Mouse (Mus musculus) heart, embryonic 10.5 days (tissue): ENCODE data around the gene Cep85l. TPM values are rescaled to one million over a fixed set of nuclear protein-coding genes. Genes with fewer than 3 reads are reported as not detected.
A peak's percentile ranks its signal among the peaks of the same experiment; 100 is the strongest.

Experiments
- DNase-seq: peaks from one replicate; pipeline ENCODE4 v3.0.0-alpha.2; 2017; ENCODE audit warnings: low spot score
- H3K27ac ChIP-seq: fragments of 300-500 bp; sonication (generic); 2 replicates; pipeline ENCODE4 v1.5.1; 2016; ENCODE audit warnings: mild to moderate bottlenecking
- H3K27me3 ChIP-seq: fragments of 300-500 bp; sonication (generic); 2 replicates; pipeline ENCODE4 v1.6.1; 2016; ENCODE audit warnings: mild to moderate bottlenecking; ENCODE audit not compliant: poor library complexity, insufficient read depth, severe bottlenecking
- H3K36me3 ChIP-seq: fragments of 300-500 bp; sonication (generic); 2 replicates; pipeline ENCODE4 v1.6.1; 2016; ENCODE audit warnings: mild to moderate bottlenecking, moderate library complexity
- H3K4me1 ChIP-seq: fragments of 300-500 bp; sonication (generic); 2 replicates; pipeline ENCODE4 v1.6.1; 2016; ENCODE audit warnings: mild to moderate bottlenecking
- H3K4me3 ChIP-seq: fragments of 300-500 bp; sonication (generic); 2 replicates; pipeline ENCODE4 v1.5.1; 2016; ENCODE audit warnings: mild to moderate bottlenecking, moderate library complexity
- H3K9me3 ChIP-seq: fragments of 300-500 bp; sonication (generic); 2 replicates; pipeline ENCODE4 v1.6.1; 2016; ENCODE audit warnings: mild to moderate bottlenecking, moderate library complexity
- WGBS: fragments of 180-500 bp; shearing (Covaris S2); methylation state at CpG from one replicate; pipeline ENCODE4 v1.1.7; 2016; 5-methylcytosine and 5-hydroxymethylcytosine counted together
- polyA plus RNA-seq: library from polyadenylated mRNA; unstranded; fragments of >200 nt; fragmentation: Nextera tagmentation; extraction: Ambion mirVana; gene quantifications from 2 replicates; pipeline ENCODE4 v1.2.1, GENCODE M21; 2016

Cep85l gene
- polyA plus RNA-seq, 1 experiment from 2014 or later = 4.4 TPM

DNA sequence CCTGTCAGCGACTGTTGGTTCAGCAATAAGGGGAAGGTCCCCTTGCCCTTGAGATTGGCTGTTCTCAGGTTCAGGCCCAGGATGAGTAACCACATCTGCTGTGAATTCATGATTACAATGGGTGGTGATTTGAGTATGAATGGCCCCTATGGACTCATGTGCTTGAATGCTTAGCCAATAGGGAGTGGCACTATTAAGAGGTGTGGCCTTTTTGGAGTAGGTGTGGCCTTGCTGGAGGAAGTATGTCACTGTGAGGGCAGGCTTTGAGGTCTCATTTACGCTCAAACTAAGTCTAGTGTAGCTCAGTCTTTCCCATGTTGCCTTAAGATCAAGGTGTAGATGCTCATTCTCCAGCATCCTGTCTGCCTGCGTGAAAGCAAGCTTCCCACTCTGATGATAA is 33.2 kb upstream of the Cep85l start:
- DNase-seq = no peak
- no peaks in the 10 kb centered on the region for H3K36me3 ChIP-seq
- 86% methylated on average over 3 of the region's 3 CpGs for WGBS
- no peaks in the 10 kb centered on the region for H3K9me3 ChIP-seq
- no peak overlapping the region for H3K4me3 ChIP-seq
- peaks cover 4% of the 10 kb centered on the region; the same call in 1 of the 2 replicates for H3K4me1 ChIP-seq
- H3K27me3 ChIP-seq = no peaks in the 10 kb centered on the region
- no peak overlapping the region for H3K27ac ChIP-seq

GRCm38 (mm10) chr10:53412165-53412564 is 32.4 kb upstream of the Cep85l start:
- no peaks in the 10 kb centered on the region for H3K36me3 ChIP-seq
- no peaks in the 10 kb centered on the region for H3K9me3 ChIP-seq
- H3K4me3 ChIP-seq = no peak overlapping the region
- WGBS = 87% methylated on average over 2 of the region's 2 CpGs
- peaks cover 4% of the 10 kb centered on the region; the same call in 1 of the 2 replicates for H3K4me1 ChIP-seq
- H3K27ac ChIP-seq = no peak overlapping the region
- H3K27me3 ChIP-seq = no peaks in the 10 kb centered on the region
- DNase-seq = no peak

DNA sequence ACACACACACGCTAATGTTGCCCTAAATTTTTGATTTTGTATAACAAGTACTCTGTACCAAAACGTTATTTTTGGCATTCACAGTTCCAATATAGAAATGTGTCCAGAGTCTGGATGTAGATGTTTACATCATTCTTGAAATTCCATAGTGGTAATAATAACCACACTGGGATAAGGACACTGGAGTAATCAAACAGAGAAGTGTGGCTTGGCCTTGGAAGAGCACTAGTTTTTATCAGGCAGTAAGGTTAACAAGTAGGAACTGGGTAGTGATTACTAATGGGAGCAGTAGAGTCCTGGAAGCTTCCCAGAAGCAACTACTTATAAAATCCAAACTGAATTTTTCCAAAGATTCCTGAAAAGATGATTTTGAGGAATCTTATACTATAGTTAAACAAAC is 31.1 kb upstream of the Cep85l start:
- Histone ChIP-seq H3K27me3 (no peaks in the 10 kb centered on the region), H3K27ac (no peak overlapping the region), H3K4me1 (no peaks in the 10 kb centered on the region; the same call in 1 of the 2 replicates), H3K9me3 (no peaks in the 10 kb centered on the region), H3K4me3 (no peak overlapping the region), H3K36me3 (no peaks in the 10 kb centered on the region)
- no peak for DNase-seq
- WGBS = 59% methylated on average over 2 of the region's 2 CpGs

DNA sequence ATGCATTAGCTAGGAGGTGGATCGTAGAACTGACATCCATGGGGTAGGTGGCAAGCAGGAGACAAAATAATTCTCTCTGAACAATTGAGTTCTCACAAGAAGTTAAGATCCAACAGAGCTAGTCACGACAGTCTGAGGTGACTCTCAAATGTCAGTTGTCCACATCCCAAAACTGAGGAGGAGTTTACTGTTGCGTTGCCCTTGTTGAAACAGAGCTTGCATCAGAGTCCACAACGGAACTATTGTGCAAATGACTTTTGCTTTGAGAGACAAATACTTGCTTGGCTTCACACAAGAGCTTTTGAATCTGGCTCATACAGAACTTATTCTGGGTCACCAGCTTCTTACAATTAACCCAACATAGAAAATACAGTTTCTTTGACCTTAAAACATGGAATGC is 27.7 kb upstream of the Cep85l start:
- no peaks in the 10 kb centered on the region for H3K9me3 ChIP-seq
- 84% methylated on average over 4 of the region's 4 CpGs for WGBS
- H3K4me3 ChIP-seq = no peak overlapping the region
- H3K27ac ChIP-seq = no peak overlapping the region
- H3K4me1 ChIP-seq = no peaks in the 10 kb centered on the region
- H3K36me3 ChIP-seq = no peaks in the 10 kb centered on the region
- no peak for DNase-seq
- no peaks in the 10 kb centered on the region for H3K27me3 ChIP-seq

DNA sequence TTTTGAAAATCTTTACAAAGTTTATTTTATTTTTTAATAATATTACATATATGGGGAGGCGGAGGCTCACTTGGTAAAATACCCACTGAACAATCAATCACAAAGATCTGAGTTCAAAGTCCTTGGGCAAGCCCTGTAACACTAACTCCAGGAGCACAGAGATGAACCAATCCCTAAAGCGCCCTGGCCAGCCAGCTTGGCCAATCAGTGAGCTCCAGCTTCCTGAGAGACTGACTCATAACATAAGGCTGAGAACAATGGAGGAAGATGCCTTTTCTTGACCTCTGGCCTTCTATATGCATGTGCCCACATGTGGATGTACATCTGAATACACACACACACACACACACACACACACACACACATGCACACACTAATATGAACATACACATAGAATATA is 27.1 kb upstream of the Cep85l start:
- no peaks in the 10 kb centered on the region for H3K27me3 ChIP-seq
- no peak overlapping the region for H3K27ac ChIP-seq
- H3K36me3 ChIP-seq = no peaks in the 10 kb centered on the region
- no peaks in the 10 kb centered on the region for H3K9me3 ChIP-seq
- no peak for DNase-seq
- H3K4me3 ChIP-seq = no peak overlapping the region
- 86% methylated on average over 2 of the region's 2 CpGs for WGBS
- no peaks in the 10 kb centered on the region for H3K4me1 ChIP-seq

DNA sequence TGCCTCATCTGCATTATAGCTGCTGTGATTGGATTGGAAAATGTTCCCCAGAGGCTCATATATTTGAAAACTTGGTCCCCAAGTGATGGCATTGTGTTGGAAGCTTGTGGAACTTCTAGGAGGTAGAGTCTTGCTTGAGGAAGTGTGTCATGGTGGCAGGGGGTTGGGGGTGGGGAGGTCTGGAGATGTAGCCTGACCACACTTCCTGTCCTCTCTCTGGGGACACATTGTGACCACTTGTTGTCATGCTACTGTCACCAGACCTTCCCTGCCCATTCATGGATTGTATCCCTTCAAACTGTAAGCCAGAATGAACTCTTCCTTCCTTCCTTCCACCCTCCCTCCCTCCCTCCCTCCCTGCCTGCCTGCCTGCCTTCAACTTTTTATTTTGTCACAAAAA is 22.5 kb upstream of the Cep85l start:
- Histone ChIP-seq H3K9me3 (no peaks in the 10 kb centered on the region), H3K27me3 (no peaks in the 10 kb centered on the region), H3K4me1 (peaks cover 8% of the 10 kb centered on the region), H3K27ac (no peak overlapping the region), H3K36me3 (no peaks in the 10 kb centered on the region), H3K4me3 (no peak overlapping the region)
- no peak for DNase-seq

- Histone ChIP-seq H3K9me3 (no peaks in the 10 kb centered on the region), H3K27me3 (no peaks in the 10 kb centered on the region), H3K36me3 (no peaks in the 10 kb centered on the region), H3K4me3 (no peak overlapping the region), H3K27ac (peak overlapping the region; percentile 78), H3K4me1 (peaks cover 11% of the 10 kb centered on the region)
- WGBS = 66% methylated on average over 3 of the region's 3 CpGs
- DNase-seq = no peak
Measured at GRCm38 (mm10) chr10:53399053-53399452, 19.3 kb upstream of the Cep85l start.

DNA sequence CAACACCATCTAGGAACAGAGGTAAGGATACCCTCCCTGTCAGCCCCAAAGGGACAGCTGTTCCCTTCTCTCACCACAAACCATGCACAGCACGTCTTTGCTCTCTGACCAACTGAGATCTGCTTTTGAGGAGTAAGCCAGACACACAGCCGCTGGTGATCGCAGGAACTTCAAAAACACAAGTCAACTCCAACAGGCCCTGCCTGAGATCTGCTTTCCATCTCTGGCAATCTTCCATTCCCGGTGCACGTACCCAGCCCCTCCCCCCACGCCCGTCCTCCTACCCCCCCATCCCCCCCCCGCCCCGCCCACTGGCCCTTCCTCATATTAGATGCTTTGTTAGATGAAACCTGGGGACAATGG is 18.8 kb upstream of the Cep85l start:
- Histone ChIP-seq H3K36me3 (no peaks in the 10 kb centered on the region), H3K27ac (peak overlapping the region; percentile 78), H3K27me3 (no peaks in the 10 kb centered on the region), H3K9me3 (no peaks in the 10 kb centered on the region), H3K4me3 (peak overlapping the region; percentile 43), H3K4me1 (peaks cover 11% of the 10 kb centered on the region)
- WGBS = 2% methylated on average over 9 of the region's 9 CpGs
- no peak for DNase-seq

GRCm38 (mm10) chr10:53397846-53398539 is 18.2 kb upstream of the Cep85l start:
- Histone ChIP-seq H3K4me1 (peaks cover 11% of the 10 kb centered on the region), H3K27ac (peak overlapping the region; percentile 78), H3K9me3 (no peaks in the 10 kb centered on the region), H3K36me3 (no peaks in the 10 kb centered on the region), H3K27me3 (no peaks in the 10 kb centered on the region), H3K4me3 (peak overlapping the region; percentile 43)
- WGBS = 66% methylated on average over 10 of the region's 10 CpGs
- no peak for DNase-seq

DNA sequence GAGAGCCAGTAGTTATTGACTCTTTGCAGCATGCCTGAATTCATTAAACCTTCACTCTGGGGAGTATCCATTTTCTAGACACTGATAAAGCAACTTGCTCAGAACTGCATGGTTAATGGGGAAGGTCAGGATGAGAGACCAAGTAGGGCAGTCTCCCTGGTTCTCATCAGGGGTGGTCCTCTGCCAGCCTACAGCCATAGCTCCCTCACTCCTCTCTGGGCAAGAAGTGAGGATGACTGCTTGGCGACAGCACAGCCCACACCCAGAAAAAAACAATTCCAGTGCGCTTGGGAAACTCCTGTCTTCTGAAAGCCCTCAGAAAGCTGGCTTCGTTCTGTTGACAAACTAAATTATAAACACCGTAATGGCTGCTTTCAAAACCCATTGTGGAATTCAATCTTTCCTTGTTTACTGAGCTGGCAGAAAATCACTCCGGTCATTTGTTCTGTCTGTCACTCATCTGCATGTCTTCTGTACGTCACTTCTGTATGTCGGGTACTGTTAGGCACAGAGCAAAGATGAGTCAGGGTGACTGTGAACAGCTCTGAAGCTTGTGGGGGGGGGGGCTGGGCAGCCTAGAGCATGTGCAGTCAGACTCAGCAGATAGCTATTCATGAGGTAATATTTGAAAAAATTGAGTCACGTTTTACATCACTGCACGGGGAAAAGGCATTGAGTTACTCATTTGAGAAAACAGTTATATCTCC is 15.3 kb upstream of the Cep85l start:
- H3K9me3 ChIP-seq = no peaks in the 10 kb centered on the region
- 68% methylated on average over 9 of the region's 9 CpGs for whole genome bisulfite sequencing
- H3K27ac ChIP-seq = no peak overlapping the region
- DNase-seq = no peak
- H3K36me3 ChIP-seq = no peaks in the 10 kb centered on the region
- H3K4me1 ChIP-seq = peaks cover 14% of the 10 kb centered on the region
- H3K4me3 ChIP-seq = no peak overlapping the region
- H3K27me3 ChIP-seq = no peaks in the 10 kb centered on the region

GRCm38 (mm10) chr10:53388227-53388920 is 8.6 kb upstream of the Cep85l start:
- H3K36me3 ChIP-seq = no peaks in the 10 kb centered on the region
- peaks cover 2% of the 10 kb centered on the region; the same call in 1 of the 2 replicates for H3K4me1 ChIP-seq
- 71% methylated on average over 6 of the region's 6 CpGs for WGBS
- H3K4me3 ChIP-seq = no peak overlapping the region
- no peak for DNase-seq
- H3K27me3 ChIP-seq = no peaks in the 10 kb centered on the region
- no peak overlapping the region for H3K27ac ChIP-seq
- no peaks in the 10 kb centered on the region for H3K9me3 ChIP-seq

GRCm38 (mm10) chr10:53385438-53385837 is 5.7 kb upstream of the Cep85l start:
- no peaks in the 10 kb centered on the region for H3K9me3 ChIP-seq
- no peak for DNase-seq
- H3K27ac ChIP-seq = no peak overlapping the region
- H3K36me3 ChIP-seq = no peaks in the 10 kb centered on the region
- no peaks in the 10 kb centered on the region for H3K4me1 ChIP-seq
- no peak overlapping the region for H3K4me3 ChIP-seq
- 72% methylated on average over 5 of the region's 5 CpGs for WGBS
- no peaks in the 10 kb centered on the region for H3K27me3 ChIP-seq

- WGBS = 96% methylated on average over 1 of the region's 1 CpGs
- H3K9me3 ChIP-seq = no peaks in the 10 kb centered on the region
- no peaks in the 10 kb centered on the region for H3K27me3 ChIP-seq
- H3K4me1 ChIP-seq = peaks cover 3% of the 10 kb centered on the region; the same call in 1 of the 2 replicates
- H3K27ac ChIP-seq = no peak overlapping the region
- no peaks in the 10 kb centered on the region for H3K36me3 ChIP-seq
- DNase-seq = no peak
- H3K4me3 ChIP-seq = no peak overlapping the region
Measured at GRCm38 (mm10) chr10:53384896-53385295, 5.1 kb upstream of the Cep85l start.
